Mouse (Mus musculus) MEL (cell line): Measurements from ENCODE around the gene Cldn4. TPM values are rescaled to one million over a fixed set of nuclear protein-coding genes. Genes with fewer than 3 reads are reported as not detected.

Experiments
- DNase-seq: peaks from one replicate; pipeline ENCODE4 v3.0.0; 2011; ENCODE audit warnings: low read depth, low spot score
- H3K27ac ChIP-seq: 2 replicates; pipeline ENCODE4 v1.5.1; 2012; ENCODE audit warnings: low read depth, mild to moderate bottlenecking, control low read depth, low read length, moderate library complexity; ENCODE audit not compliant: control insufficient read depth
- H3K27me3 ChIP-seq, 2 experiments: fragments of 150-350 bp in 1 of 2; sonication (generic) in 1 of 2; 2 replicates each; pipeline ENCODE4 v1.6.1; 2012; ENCODE audit warnings: low read length in 2 of 2, mild to moderate bottlenecking in 2 of 2, improper control_type of control experiment in 1 of 2, moderate library complexity in 1 of 2; ENCODE audit not compliant: insufficient read depth in 2 of 2, control insufficient read depth in 1 of 2
- H3K36me3 ChIP-seq, 2 experiments: 2 replicates each; pipeline ENCODE4 v1.6.1; 2012 to 2014; ENCODE audit warnings: low read length in 2 of 2, improper control_type of control experiment in 1 of 2, inconsistent platforms in 1 of 2, mild to moderate bottlenecking in 1 of 2; ENCODE audit not compliant: insufficient read depth in 2 of 2, control insufficient read depth in 1 of 2
- H3K4me1 ChIP-seq, 2 experiments: fragments of 150-350 bp in 1 of 2; sonication (generic) in 1 of 2; 2 replicates each; pipeline ENCODE4 v1.6.1; 2012; ENCODE audit warnings: low read length in 2 of 2, improper control_type of control experiment in 1 of 2, mild to moderate bottlenecking in 1 of 2; ENCODE audit not compliant: insufficient read depth in 2 of 2, control insufficient read depth in 1 of 2
- H3K4me3 ChIP-seq, 2 experiments: fragments of 150-350 bp in 1 of 2; sonication (generic) in 1 of 2; 2 replicates each; pipeline ENCODE4 v1.5.1; 2012; ENCODE audit warnings: low read depth in 2 of 2, low read length in 2 of 2, mild to moderate bottlenecking in 2 of 2, moderate library complexity in 2 of 2, control low read depth in 1 of 2, improper control_type of control experiment in 1 of 2; ENCODE audit not compliant: control insufficient read depth in 1 of 2, insufficient read depth in 1 of 2
- H3K79me2 ChIP-seq: 2 replicates; pipeline ENCODE4 v1.6.1; 2012; ENCODE audit warnings: mild to moderate bottlenecking, low read length, moderate library complexity; ENCODE audit not compliant: control insufficient read depth, poor library complexity, insufficient read depth
- H3K9ac ChIP-seq: 2 replicates; pipeline ENCODE4 v1.6.1; 2012; ENCODE audit warnings: low read depth, mild to moderate bottlenecking, control low read depth, low read length, moderate library complexity; ENCODE audit not compliant: control insufficient read depth, poor library complexity, severe bottlenecking
- H3K9me3 ChIP-seq: fragments of 150-350 bp; sonication (generic); replicated peaks from 2 replicates; pipeline ENCODE4 v1.6.1; 2012; ENCODE audit warnings: mild to moderate bottlenecking, low read length, improper control_type of control experiment, moderate library complexity; ENCODE audit not compliant: insufficient read depth
- E2F4 ChIP-seq: IDR thresholded peaks from 2 replicates; pipeline ENCODE4 v1.6.1; 2011; ENCODE audit warnings: low read depth, low read length, improper control_type of control experiment, borderline replicate concordance
- JUND ChIP-seq: IDR thresholded peaks from 2 replicates; pipeline ENCODE4 v1.6.1; 2011; ENCODE audit warnings: low read depth, mild to moderate bottlenecking, improper control_type of control experiment, low read length
- MAFK ChIP-seq: IDR thresholded peaks from 2 replicates; pipeline ENCODE4 v1.6.1; 2011; ENCODE audit warnings: low read depth, mild to moderate bottlenecking, low read length, improper control_type of control experiment, borderline replicate concordance
- MAX ChIP-seq: IDR thresholded peaks from 2 replicates; pipeline ENCODE4 v1.6.1; 2011; ENCODE audit warnings: low read length, improper control_type of control experiment
- MAZ ChIP-seq: IDR thresholded peaks from 2 replicates; pipeline ENCODE4 v1.6.1; 2012; ENCODE audit warnings: low read depth, mild to moderate bottlenecking, inconsistent platforms, low read length, improper control_type of control experiment
- MEF2A ChIP-seq: IDR thresholded peaks from 2 replicates; pipeline ENCODE4 v1.6.1; 2014; ENCODE audit warnings: low read depth, mild to moderate bottlenecking, inconsistent platforms, low read length, improper control_type of control experiment; ENCODE audit not compliant: poor library complexity, insufficient replicate concordance, severe bottlenecking; ENCODE audit errors: extremely low read depth
- POLR2A ChIP-seq, 2 experiments: IDR thresholded peaks; 2 replicates each; pipeline ENCODE4 v1.6.1; 2011 to 2012; ENCODE audit warnings: low read length in 2 of 2, mild to moderate bottlenecking in 2 of 2, control low read depth in 1 of 2, improper control_type of control experiment in 1 of 2, low read depth in 1 of 2, moderate library complexity in 1 of 2; ENCODE audit not compliant: control insufficient read depth in 1 of 2, insufficient read depth in 1 of 2, poor library complexity in 1 of 2
- SIN3A ChIP-seq: IDR thresholded peaks from 2 replicates; pipeline ENCODE4 v1.6.1; 2012; ENCODE audit warnings: low read length, improper control_type of control experiment, inconsistent platforms
- TCF12 ChIP-seq: IDR thresholded peaks from 2 replicates; pipeline ENCODE4 v1.6.1; 2014; ENCODE audit warnings: low read depth, mild to moderate bottlenecking, inconsistent platforms, low read length, improper control_type of control experiment, moderate library complexity
- USF1 ChIP-seq: IDR thresholded peaks from 2 replicates; pipeline ENCODE4 v1.6.1; 2014; ENCODE audit warnings: low read depth, mild to moderate bottlenecking, inconsistent platforms, low read length, improper control_type of control experiment, moderate library complexity
- USF2 ChIP-seq, 2 experiments: IDR thresholded peaks; 2 replicates each; pipeline ENCODE4 v1.6.1; 2011 to 2012; ENCODE audit warnings: improper control_type of control experiment in 2 of 2, low read length in 2 of 2, borderline replicate concordance in 1 of 2, inconsistent platforms in 1 of 2, low read depth in 1 of 2, mild to moderate bottlenecking in 1 of 2; ENCODE audit not compliant: insufficient read depth in 1 of 2
- polyA plus RNA-seq, 2 experiments: library from polyadenylated mRNA; stranded (reverse) in 1 of 2; unstranded in 1 of 2; fragments of >175 nt in 1 of 2; fragments of >200 nt in 1 of 2; gene quantifications; 2 replicates each; pipeline versions ENCODE4 v1.2.1 to v1.2.4; 2012; ENCODE audit warnings: low replicate concordance in 2 of 2, low read depth in 1 of 2; ENCODE audit not compliant: insufficient read length in 2 of 2, insufficient read depth in 1 of 2, missing spikeins in 1 of 2
- total RNA-seq: library from RNA; depleted of rRNA; stranded (reverse); fragments of 300-350 nt; gene quantifications from 2 replicates; pipeline ENCODE4 v1.2.3, GENCODE M21; 2012; rRNA removed

Cldn4 gene
- total and polyA plus RNA-seq, 3 experiments: 0.04 to 0.08 TPM; not detected in 1

DNA sequence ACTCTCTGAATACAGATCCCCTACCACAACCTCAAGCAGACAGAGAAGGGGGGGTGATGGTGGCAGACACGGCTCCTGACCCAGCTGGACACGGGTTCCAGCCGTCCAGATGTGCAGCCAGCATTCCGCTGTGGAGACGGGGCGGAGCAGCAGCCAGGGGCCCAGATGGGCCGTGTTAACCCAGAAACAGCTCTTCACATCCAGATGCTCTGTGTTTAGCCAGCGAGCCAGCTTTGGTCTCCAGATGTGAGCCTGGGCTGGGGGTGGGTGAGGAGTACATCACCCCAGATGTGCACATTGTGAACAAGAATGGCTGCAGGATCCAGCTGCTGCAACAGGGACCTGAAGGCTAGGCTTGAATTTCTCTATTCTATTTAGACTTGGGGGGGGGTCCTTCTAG is 51.4 kb downstream of the Cldn4 start:
- no peaks in the 10 kb centered on the region for H3K4me1 ChIP-seq
- H3K79me2 ChIP-seq: no peaks in the 10 kb centered on the region
- peaks cover 2 to 7% of the 10 kb centered on the region in 2 experiments; a peak in 3 of 4 replicates for H3K27me3 ChIP-seq
- H3K9me3 ChIP-seq: no peaks in the 10 kb centered on the region
- DNase-seq: no peak
- H3K4me3 ChIP-seq: no peak overlapping the region
- TF ChIP-seq MAX (no peak), JUND (no peak), SIN3A (no peak), MAZ (no peak), USF1 (no peak), MAFK (no peak), USF2 (IDR thresholded peaks at IDR 0.05; ENCODE audit: borderline replicate concordance in 1 of 2, insufficient read depth in 1 of 2, low read depth in 1 of 2, low read length in 2 of 2) (no peak), POLR2A (IDR thresholded peaks at IDR 0.05; ENCODE audit: control insufficient read depth in 1 of 2, insufficient read depth in 1 of 2, low read depth in 1 of 2, low read length in 2 of 2, poor library complexity in 1 of 2) (no peak), E2F4 (no peak), MEF2A (no peak), TCF12 (no peak)
- TF ChIP-seq, all 39 proteins: peak for 0
- no peaks in the 10 kb centered on the region for H3K36me3 ChIP-seq
- no peak overlapping the region for H3K9ac ChIP-seq
- H3K27ac ChIP-seq: no peak overlapping the region

Other genes with a start within 250 kb of the Cldn4 start
- not detected in 2 replicates for gene Eln, start 199.6 kb downstream of the Cldn4 start, total RNA-seq
- not detected for gene Eln, start 199.6 kb downstream of the Cldn4 start, polyA plus RNA-seq
- gene Tmem270, start 40.2 kb downstream of the Cldn4 start, total RNA-seq: not detected in 2 replicates
- gene Tmem270, start 40.2 kb downstream of the Cldn4 start, polyA plus RNA-seq: not detected
- gene Cldn13, start 31.4 kb downstream of the Cldn4 start, total RNA-seq: 5.4 and 13.1 TPM in 2 replicates
- 1 to 10 TPM in 1 of 2 experiments, not detected in 1; 5.7 TPM for gene Cldn13, start 31.4 kb downstream of the Cldn4 start, polyA plus RNA-seq
- 0.75 and 0.96 TPM in 2 replicates for gene Mettl27, start 14.6 kb downstream of the Cldn4 start, total RNA-seq
- 1 to 10 TPM in 1 of 2 experiments, not detected in 1; 3.1 TPM for gene Mettl27, start 14.6 kb downstream of the Cldn4 start, polyA plus RNA-seq
- gene Cldn3, start 39.3 kb upstream of the Cldn4 start, total RNA-seq: not detected in 2 replicates
- gene Cldn3, start 39.3 kb upstream of the Cldn4 start, polyA plus RNA-seq: 1 to 10 TPM in 1 of 2 experiments, not detected in 1; 1.1 TPM
- 43.0 and 55.9 TPM in 2 replicates for gene Abhd11, start 62.2 kb upstream of the Cldn4 start, total RNA-seq
- 10 to 100 TPM in 1 of 2 experiments, not detected in 1; 51.7 TPM for gene Abhd11, start 62.2 kb upstream of the Cldn4 start, polyA plus RNA-seq
- 3.2 and 3.3 TPM in 2 replicates for gene Stx1a, start 76.5 kb upstream of the Cldn4 start, total RNA-seq
- gene Stx1a, start 76.5 kb upstream of the Cldn4 start, polyA plus RNA-seq: 1 to 10 TPM in 1 of 2 experiments, not detected in 1; 6.0 TPM
- 6.5 and 7.4 TPM in 2 replicates for gene Dnajc30, start 117.3 kb upstream of the Cldn4 start, total RNA-seq
- 10 to 100 TPM in 1 of 2 experiments, not detected in 1; 15.6 TPM for gene Dnajc30, start 117.3 kb upstream of the Cldn4 start, polyA plus RNA-seq
- gene Bud23, start 118.0 kb upstream of the Cldn4 start, total RNA-seq: 87.5 and 101 TPM in 2 replicates
- 100 to 1,000 TPM in 1 of 2 experiments, not detected in 1; 222 TPM for gene Bud23, start 118.0 kb upstream of the Cldn4 start, polyA plus RNA-seq
- gene Vps37d, start 131.3 kb upstream of the Cldn4 start, total RNA-seq: 0.23 and 0.31 TPM in 2 replicates
- gene Vps37d, start 131.3 kb upstream of the Cldn4 start, polyA plus RNA-seq: 1 to 10 TPM in 1 of 2 experiments, not detected in 1; 1.2 TPM
- gene Mlxipl, start 143.0 kb upstream of the Cldn4 start, total RNA-seq: not detected in 2 replicates
- gene Mlxipl, start 143.0 kb upstream of the Cldn4 start, polyA plus RNA-seq: not detected
- gene Tbl2, start 202.7 kb upstream of the Cldn4 start, total RNA-seq: 19.3 and 20.5 TPM in 2 replicates
- 10 to 100 TPM in 1 of 2 experiments, not detected in 1; 30.3 TPM for gene Tbl2, start 202.7 kb upstream of the Cldn4 start, polyA plus RNA-seq
- gene Bcl7b, start 221.3 kb upstream of the Cldn4 start, total RNA-seq: 44.6 and 45.1 TPM in 2 replicates
- 10 to 100 TPM in 1 of 2 experiments, not detected in 1; 76.0 TPM for gene Bcl7b, start 221.3 kb upstream of the Cldn4 start, polyA plus RNA-seq
- 69.1 and 72.9 TPM in 2 replicates for gene Baz1b, start 240.3 kb upstream of the Cldn4 start, total RNA-seq
- gene Baz1b, start 240.3 kb upstream of the Cldn4 start, polyA plus RNA-seq: 10 to 100 TPM; 44.5 to 81.5 TPM